Mouse (Mus musculus): ENCODE data around the gene Rptn.
"Not testable (repeated sequence)": the region's sequence is repeated elsewhere in the genome, so short reads cannot be mapped to it uniquely, and the experiment has no call there.

The Rptn gene

GRCm38 (mm10) chr3:93393366-93393765 lies at the start of gene Rptn:
Gene Rptn, plus strand, starts transcription at chr3:93393699.
- DNase-seq (ENCODE audit: low read depth): no peak

GRCm38 (mm10) chr3:93346896-93347295 lies 46.6 kb upstream of the Rptn start:
- no peak for DNase-seq (ENCODE audit: low read depth)

- DNase-seq (ENCODE audit: low read depth): peak; percentile 27
Observed at GRCm38 (mm10) chr3:93360045-93360444, 33.5 kb upstream of the Rptn start.

- DNase-seq (ENCODE audit: low read depth): peak; percentile 65
Observed at GRCm38 (mm10) chr3:93361933-93362574, 31.4 kb upstream of the Rptn start.

- DNase-seq (ENCODE audit: low read depth): no peak
Observed at GRCm38 (mm10) chr3:93366966-93367575, 26.4 kb upstream of the Rptn start.

DNA sequence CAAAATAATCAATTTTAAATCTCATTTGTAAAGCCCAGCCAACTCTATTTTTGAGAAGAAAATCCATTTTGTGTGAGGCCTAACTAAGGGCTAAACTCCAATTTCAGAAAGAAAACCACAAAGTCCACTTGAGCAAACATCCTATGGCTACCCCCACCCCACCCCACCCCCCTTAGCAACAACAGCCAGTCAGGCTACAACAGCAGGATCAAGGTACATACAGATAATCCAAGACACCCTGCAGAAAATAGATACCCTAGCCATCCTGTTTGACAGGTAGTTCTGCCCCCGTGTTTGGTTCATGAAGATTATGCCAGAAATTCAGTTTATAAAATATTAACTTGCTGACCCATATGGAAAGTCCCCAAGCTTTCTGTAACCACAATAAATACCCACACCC lies 25.3 kb upstream of the Rptn start:
- DNase-seq (ENCODE audit: low read depth): no peak

GRCm38 (mm10) chr3:93373416-93373815 lies 20.1 kb upstream of the Rptn start:
- no peak for DNase-seq (ENCODE audit: low read depth)

- no peak for DNase-seq (ENCODE audit: low read depth)
Observed at GRCm38 (mm10) chr3:93375196-93375595, 18.3 kb upstream of the Rptn start.

- no peak for DNase-seq (ENCODE audit: low read depth)
Observed at GRCm38 (mm10) chr3:93375601-93376000, 17.9 kb upstream of the Rptn start.

DNA sequence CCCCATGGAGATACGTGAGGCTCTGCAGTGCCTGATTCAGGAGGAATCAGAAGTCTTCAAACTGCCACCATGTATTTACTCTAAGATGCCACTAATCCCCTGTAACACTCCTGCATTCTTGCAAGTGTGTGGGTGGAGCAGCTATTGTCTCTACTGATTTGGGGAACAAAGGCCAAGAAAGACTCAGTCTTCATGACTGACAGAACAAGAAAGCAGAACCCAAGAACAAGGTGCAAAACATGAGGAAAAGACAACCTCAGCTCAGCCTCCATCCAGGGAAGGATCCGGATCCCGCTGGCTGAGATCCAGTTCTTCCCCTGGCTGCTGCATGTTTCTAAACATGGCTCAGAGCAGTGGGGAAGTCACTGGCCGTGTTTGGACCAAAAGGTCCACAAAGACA lies 15.4 kb upstream of the Rptn start:
- no peak for DNase-seq (ENCODE audit: low read depth)

DNA sequence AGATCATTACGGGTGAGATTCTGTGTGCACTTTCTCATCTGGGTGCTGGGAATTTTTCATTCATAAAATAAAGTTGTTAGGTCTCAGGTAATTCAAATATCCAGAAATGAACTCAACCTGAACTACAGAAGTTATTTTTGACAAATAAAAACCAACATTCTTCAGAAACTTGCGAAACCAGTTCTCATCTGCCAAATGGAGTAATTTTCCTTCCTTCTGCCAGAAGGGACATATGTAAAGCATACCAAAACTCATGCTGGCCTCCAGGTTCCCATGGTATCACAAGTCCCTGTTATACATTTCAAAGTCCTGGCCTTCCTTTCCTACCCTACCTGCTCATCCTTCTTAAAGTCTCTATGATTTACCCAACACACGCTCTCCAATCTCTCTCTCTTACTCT lies 10.4 kb downstream of the Rptn start:
- DNase-seq (ENCODE audit: low read depth): no peak

GRCm38 (mm10) chr3:93406992-93407391 lies 13.5 kb downstream of the Rptn start:
- peak; percentile 2 for DNase-seq (ENCODE audit: low read depth)

DNA sequence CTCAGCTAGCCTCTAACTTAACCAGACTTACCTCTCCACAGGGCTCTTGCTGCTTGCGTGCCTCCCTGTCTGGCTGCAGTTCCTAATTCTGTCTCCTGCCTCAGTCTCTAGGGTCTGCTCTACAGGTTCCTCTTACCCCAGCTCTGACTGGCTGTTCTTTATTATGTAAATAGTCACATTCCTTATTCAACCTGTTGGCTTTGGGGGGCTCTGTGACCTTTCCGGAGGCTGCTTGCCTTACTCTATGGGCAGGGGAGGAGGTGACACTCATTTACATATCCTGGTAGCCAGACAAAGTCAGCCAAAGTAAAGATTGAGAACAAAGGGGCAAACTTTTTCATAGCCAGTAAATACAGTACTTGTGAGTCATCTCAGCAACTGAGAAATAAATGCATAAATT lies 18.4 kb downstream of the Rptn start:
- no peak for DNase-seq (ENCODE audit: low read depth)

- DNase-seq (ENCODE audit: low read depth): no peak
Observed at GRCm38 (mm10) chr3:93431673-93432072, 38.2 kb downstream of the Rptn start.

- no peak for DNase-seq (ENCODE audit: low read depth)
Observed at GRCm38 (mm10) chr3:93442030-93442429, 48.5 kb downstream of the Rptn start, which contains the start of gene Tchh. Gene Tchh, plus strand, starts transcription at chr3:93442330.

DNA sequence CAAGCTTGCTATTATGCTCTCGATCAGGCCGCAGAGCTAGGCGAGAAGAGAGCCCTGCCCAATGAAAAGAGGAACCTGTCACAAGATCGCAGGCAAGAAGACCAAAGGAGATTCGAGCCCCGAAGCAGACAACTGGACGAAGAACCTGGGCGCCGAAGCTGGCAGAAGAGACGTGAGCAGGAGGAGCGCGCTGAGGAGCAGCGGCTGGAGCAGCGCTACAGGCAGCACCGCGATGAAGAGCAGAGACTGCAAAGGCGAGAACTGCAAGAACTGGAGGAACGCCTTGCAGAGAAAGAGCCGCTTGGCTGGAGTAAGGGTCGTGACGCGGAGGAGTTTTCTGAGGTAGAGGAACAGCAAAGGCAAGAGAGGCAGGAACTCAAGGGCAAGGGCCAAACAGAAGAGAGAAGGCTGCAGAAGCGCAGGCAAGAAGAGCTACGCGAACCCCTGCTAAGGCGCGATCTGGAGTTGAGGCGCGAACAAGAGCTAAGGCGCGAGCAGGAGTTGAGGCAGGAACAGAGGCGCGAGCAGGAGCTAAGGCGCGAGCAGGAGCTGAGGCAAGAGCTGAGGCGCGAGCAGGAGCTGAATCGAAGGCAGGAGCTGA lies 50.1 kb downstream of the Rptn start:
- peak; percentile 9 for DNase-seq (ENCODE audit: low read depth)

GRCm38 (mm10) chr3:93444343-93445164 lies 51.1 kb downstream of the Rptn start:
- peak; percentile 42 for DNase-seq (ENCODE audit: low read depth)

DNA sequence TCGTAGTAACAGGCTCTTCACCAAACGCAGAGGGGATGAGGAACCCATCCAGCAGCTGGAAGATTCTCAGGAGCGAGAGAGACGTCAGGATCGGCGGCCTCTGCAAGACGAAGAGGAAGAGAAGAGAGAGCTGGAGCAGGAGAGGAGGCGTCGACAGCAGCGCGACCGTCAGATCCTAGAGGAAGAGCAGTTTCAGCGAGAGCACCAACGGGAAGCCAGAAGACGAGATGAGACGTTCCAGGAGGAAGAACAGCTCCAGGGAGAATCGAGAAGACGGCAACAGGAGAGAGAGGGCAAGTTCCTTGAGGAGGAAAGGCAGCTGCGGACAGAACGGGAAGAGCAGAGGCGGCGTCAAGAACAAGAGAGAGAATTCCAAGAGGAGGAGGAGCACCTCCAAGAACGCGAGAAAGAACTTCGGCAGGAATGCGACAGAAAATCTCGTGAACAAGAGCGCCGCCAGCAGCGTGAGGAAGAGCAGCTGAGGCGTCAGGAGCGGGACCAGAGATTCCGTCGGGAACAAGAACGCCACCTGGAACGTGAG lies 51.7 kb downstream of the Rptn start:
- DNase-seq (ENCODE audit: low read depth): no peak

DNA sequence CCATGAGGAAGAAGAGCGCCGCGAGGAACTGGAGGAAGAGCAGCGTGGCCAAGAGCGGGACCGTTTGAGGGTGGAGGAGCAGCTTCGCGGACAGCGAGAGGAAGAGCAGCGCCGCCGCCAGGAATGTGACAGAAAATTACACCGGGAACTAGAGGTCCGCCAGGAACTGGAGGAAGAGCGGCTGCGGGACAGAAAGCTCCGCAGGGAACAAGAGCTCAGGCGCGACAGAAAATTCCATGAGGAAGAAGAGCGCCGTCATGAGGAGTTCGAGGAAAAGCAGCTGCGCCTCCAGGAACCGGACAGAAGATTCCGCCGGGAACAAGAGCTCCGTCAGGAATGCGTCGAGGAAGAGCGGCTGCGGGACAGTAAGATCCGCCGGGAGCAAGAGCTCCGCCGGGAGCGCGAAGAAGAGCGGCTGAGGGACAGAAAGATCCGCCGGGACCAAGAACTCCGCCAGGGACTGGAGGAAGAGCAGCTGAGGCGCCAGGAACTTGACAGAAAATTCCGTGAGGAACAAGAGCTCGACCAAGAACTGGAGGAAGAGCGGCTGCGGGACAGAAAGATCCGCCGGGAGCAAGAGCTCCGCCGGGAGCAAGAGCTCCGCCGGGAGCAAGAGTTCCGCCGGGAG lies 52.7 kb downstream of the Rptn start:
- no peak for DNase-seq (ENCODE audit: low read depth)

- not testable (repeated sequence) for DNase-seq (ENCODE audit: low read depth)
Observed at GRCm38 (mm10) chr3:93446756-93447137, 53.2 kb downstream of the Rptn start.

DNA sequence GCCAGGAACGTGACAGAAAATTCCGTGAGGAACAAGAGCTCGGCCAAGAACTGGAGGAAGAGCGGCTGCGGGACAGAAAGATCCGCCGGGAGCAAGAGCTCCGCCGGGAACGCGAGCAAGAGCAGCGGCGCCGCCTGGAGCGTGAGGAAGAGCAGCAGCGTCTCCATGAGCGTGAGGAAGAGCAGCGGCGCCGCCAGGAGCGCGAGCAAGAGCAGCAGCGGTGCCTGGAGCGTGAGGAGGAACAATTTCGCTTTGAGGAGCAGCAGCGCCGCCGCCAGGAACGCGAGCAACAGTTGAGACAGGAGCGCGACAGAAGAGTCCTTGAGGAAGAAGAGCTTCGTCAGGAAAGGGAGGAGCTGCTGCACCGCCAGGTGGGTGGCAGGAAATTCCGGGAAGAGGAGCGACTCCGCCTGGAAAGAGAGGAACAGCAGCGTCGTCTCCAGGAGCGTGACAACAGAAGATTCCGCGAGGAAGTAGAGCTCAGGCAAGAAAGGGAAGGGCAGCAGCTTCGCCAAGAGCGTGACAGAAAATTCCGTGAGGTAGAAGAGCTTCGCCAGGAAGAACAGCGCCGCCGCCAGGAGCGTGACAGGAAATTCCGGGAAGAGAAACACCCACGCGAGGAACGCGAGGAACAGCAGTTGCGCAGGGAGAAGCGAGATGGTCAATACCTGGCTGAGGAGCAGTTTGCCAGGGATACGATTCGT lies 53.8 kb downstream of the Rptn start:
- DNase-seq (ENCODE audit: low read depth): no peak
